Mouse (Mus musculus): ENCODE results near the gene Fgf10. TPM values are rescaled to one million over a fixed set of nuclear protein-coding genes. Genes with fewer than 3 reads are reported as not detected.

Gene Fgf10
- 1.0 and 1.3 TPM in 2 replicates for polyA plus RNA-seq (2015; fragmentation: Nextera tagmentation; extraction: Ambion mirVana)

- H3K36me3 ChIP-seq (ENCODE audit: control insufficient read depth, insufficient read depth, low read length) = no peaks in the 10 kb centered on the region
- H3K4me2 ChIP-seq (ENCODE audit: low read length) = no peak within 1 kb of the TSS
- no peak within 1 kb of the TSS for H3K27ac ChIP-seq (ENCODE audit: low read length)
- WGBS = 30% methylated on average over 7 of the region's 7 CpGs
- no peaks in the 10 kb centered on the region for H3K27me3 ChIP-seq (ENCODE audit: control insufficient read depth, insufficient read depth, low read depth, low read length)
- no peak within 1 kb of the TSS for H3K9ac ChIP-seq (ENCODE audit: low read depth, low read length)
- no peaks in the 10 kb centered on the region for H3K4me1 ChIP-seq (ENCODE audit: control insufficient read depth, insufficient read depth, low read length)
- H3K9me3 ChIP-seq (replicated peaks; ENCODE audit: control insufficient read depth, low read length, poor library complexity, severe bottlenecking) = no peaks in the 10 kb centered on the region
- no peak for ATAC-seq
- no peak within 1 kb of the TSS for H3K4me3 ChIP-seq (ENCODE audit: low read depth, low read length)
Observed at GRCm38 (mm10) chr13:118669491-118669890, at the start of gene Fgf10. TSS of gene Fgf10 (plus strand) at chr13:118669791.

- H3K9me3 ChIP-seq (replicated peaks; ENCODE audit: control insufficient read depth, low read length, poor library complexity, severe bottlenecking) = no peaks in the 10 kb centered on the region
- H3K4me2 ChIP-seq (ENCODE audit: low read length) = no peak overlapping the region
- H3K27me3 ChIP-seq (ENCODE audit: control insufficient read depth, insufficient read depth, low read depth, low read length) = no peaks in the 10 kb centered on the region
- ATAC-seq = no peak
- no peak overlapping the region for H3K27ac ChIP-seq (ENCODE audit: low read length)
- H3K9ac ChIP-seq (ENCODE audit: low read depth, low read length) = no peak overlapping the region
- 52% methylated on average over 3 of the region's 3 CpGs for WGBS
- H3K4me3 ChIP-seq (ENCODE audit: low read depth, low read length) = no peak overlapping the region
- no peaks in the 10 kb centered on the region for H3K4me1 ChIP-seq (ENCODE audit: control insufficient read depth, insufficient read depth, low read length)
- no peaks in the 10 kb centered on the region for H3K36me3 ChIP-seq (ENCODE audit: control insufficient read depth, insufficient read depth, low read length)
Observed at GRCm38 (mm10) chr13:118629661-118630428, 39.7 kb upstream of the Fgf10 start.

DNA sequence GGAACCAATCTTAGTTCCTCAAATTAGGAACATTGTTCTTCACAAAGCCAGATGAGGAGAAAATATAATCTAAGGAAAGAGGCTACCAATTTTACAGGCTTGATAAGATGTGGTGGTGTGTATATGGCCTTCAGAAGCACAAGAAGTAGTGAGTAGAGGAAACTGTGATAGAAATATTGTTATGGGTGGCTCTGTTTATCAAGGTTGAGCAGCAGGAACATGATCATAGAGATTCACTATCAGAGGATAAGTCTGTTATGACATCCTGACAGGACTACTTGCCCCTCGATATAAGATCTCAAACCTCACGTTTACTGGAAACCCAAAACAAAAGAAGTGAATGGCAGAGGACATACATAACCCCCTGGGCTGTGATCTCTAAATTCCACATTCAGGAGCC, 38.1 kb upstream of the Fgf10 start:
- Histone ChIP-seq H3K27ac (ENCODE audit: low read length) (no peak overlapping the region), H3K36me3 (ENCODE audit: control insufficient read depth, insufficient read depth, low read length) (no peaks in the 10 kb centered on the region), H3K27me3 (ENCODE audit: control insufficient read depth, insufficient read depth, low read depth, low read length) (no peaks in the 10 kb centered on the region), H3K4me2 (ENCODE audit: low read length) (no peak overlapping the region), H3K9ac (ENCODE audit: low read depth, low read length) (no peak overlapping the region), H3K4me3 (ENCODE audit: low read depth, low read length) (no peak overlapping the region), H3K9me3 (replicated peaks; ENCODE audit: control insufficient read depth, low read length, poor library complexity, severe bottlenecking) (no peaks in the 10 kb centered on the region), H3K4me1 (ENCODE audit: control insufficient read depth, insufficient read depth, low read length) (no peaks in the 10 kb centered on the region)
- no peak for ATAC-seq
- 87% methylated on average over 2 of the region's 2 CpGs for WGBS

DNA sequence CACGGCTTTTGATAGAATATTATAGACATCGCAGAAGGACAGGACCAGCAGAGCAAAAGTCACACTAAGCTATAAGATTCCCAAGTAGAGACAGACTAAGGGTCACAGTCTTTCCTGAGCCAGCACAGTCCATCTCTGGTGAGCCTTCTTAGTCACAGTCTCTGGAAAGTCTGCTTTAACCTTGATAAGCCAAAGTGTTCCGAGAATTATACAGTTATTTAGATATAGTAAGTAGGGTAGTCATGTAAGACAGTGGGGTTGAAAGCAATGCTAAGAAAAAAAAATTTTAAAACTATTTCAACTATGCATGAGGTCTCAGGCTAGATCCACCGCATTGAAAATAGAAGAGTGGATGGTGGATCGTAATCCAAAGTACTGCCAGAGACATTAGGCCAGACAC, 33.5 kb upstream of the Fgf10 start:
- H3K27ac ChIP-seq (ENCODE audit: low read length) = no peak overlapping the region
- H3K9ac ChIP-seq (ENCODE audit: low read depth, low read length) = no peak overlapping the region
- 96% methylated on average over 5 of the region's 5 CpGs for WGBS
- no peak overlapping the region for H3K4me2 ChIP-seq (ENCODE audit: low read length)
- ATAC-seq = no peak
- H3K4me1 ChIP-seq (ENCODE audit: control insufficient read depth, insufficient read depth, low read length) = no peaks in the 10 kb centered on the region
- no peaks in the 10 kb centered on the region for H3K36me3 ChIP-seq (ENCODE audit: control insufficient read depth, insufficient read depth, low read length)
- H3K4me3 ChIP-seq (ENCODE audit: low read depth, low read length) = no peak overlapping the region
- H3K27me3 ChIP-seq (ENCODE audit: control insufficient read depth, insufficient read depth, low read depth, low read length) = no peaks in the 10 kb centered on the region
- no peaks in the 10 kb centered on the region for H3K9me3 ChIP-seq (replicated peaks; ENCODE audit: control insufficient read depth, low read length, poor library complexity, severe bottlenecking)

DNA sequence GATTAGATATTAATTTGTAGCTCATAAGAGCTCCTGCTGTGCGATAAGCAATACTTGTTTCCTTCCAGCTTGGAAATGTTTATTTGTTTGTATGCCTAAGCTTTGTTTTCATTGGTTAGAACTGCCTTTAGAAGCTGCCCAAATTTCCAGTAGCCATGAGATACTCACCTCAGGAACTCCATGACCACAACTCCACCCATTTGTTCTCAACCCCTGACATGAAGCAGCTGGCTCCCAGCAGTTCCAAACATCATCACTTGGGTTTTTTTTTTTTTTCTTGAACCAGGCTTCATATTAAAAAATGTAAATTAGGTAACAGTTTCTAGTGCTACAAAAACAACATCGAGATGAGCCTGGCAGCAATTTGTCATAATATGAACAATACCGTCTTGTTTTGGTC, 27.0 kb upstream of the Fgf10 start:
- no peaks in the 10 kb centered on the region for H3K4me1 ChIP-seq (ENCODE audit: control insufficient read depth, insufficient read depth, low read length)
- H3K36me3 ChIP-seq (ENCODE audit: control insufficient read depth, insufficient read depth, low read length) = no peaks in the 10 kb centered on the region
- no peak overlapping the region for H3K27ac ChIP-seq (ENCODE audit: low read length)
- no peaks in the 10 kb centered on the region for H3K27me3 ChIP-seq (ENCODE audit: control insufficient read depth, insufficient read depth, low read depth, low read length)
- H3K4me3 ChIP-seq (ENCODE audit: low read depth, low read length) = no peak overlapping the region
- ATAC-seq = no peak
- no peak overlapping the region for H3K4me2 ChIP-seq (ENCODE audit: low read length)
- no peak overlapping the region for H3K9ac ChIP-seq (ENCODE audit: low read depth, low read length)
- no peaks in the 10 kb centered on the region for H3K9me3 ChIP-seq (replicated peaks; ENCODE audit: control insufficient read depth, low read length, poor library complexity, severe bottlenecking)
- 93% methylated on average over 3 of the region's 3 CpGs for WGBS

DNA sequence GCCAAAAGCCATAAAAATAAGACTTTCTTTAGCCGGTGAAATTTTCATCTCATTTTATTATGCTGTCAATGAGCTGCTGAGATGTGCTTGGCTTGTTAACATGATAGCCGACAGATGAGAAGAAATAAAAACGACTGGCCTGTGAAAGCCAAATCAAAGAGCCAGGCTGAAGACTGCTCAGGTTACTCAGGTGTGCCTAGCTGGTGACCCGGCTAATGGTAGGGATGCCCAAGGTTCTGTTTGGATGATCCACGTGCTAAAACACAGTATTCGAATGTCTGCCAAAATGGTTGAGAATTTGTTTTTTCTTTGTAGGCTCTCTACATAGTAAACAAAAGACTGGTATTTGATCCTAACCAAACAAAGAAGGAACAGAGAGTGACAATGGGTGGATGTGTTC, 26.5 kb upstream of the Fgf10 start:
- no peaks in the 10 kb centered on the region for H3K36me3 ChIP-seq (ENCODE audit: control insufficient read depth, insufficient read depth, low read length)
- ATAC-seq = no peak
- no peak overlapping the region for H3K4me3 ChIP-seq (ENCODE audit: low read depth, low read length)
- no peaks in the 10 kb centered on the region for H3K4me1 ChIP-seq (ENCODE audit: control insufficient read depth, insufficient read depth, low read length)
- H3K9me3 ChIP-seq (replicated peaks; ENCODE audit: control insufficient read depth, low read length, poor library complexity, severe bottlenecking) = no peaks in the 10 kb centered on the region
- no peak overlapping the region for H3K4me2 ChIP-seq (ENCODE audit: low read length)
- 82% methylated on average over 6 of the region's 6 CpGs for WGBS
- H3K9ac ChIP-seq (ENCODE audit: low read depth, low read length) = no peak overlapping the region
- H3K27ac ChIP-seq (ENCODE audit: low read length) = no peak overlapping the region
- no peaks in the 10 kb centered on the region for H3K27me3 ChIP-seq (ENCODE audit: control insufficient read depth, insufficient read depth, low read depth, low read length)

- no peak for ATAC-seq
- Histone ChIP-seq H3K4me2 (ENCODE audit: low read length) (no peak overlapping the region), H3K9me3 (replicated peaks; ENCODE audit: control insufficient read depth, low read length, poor library complexity, severe bottlenecking) (no peaks in the 10 kb centered on the region), H3K4me3 (ENCODE audit: low read depth, low read length) (no peak overlapping the region), H3K27ac (ENCODE audit: low read length) (no peak overlapping the region), H3K9ac (ENCODE audit: low read depth, low read length) (no peak overlapping the region), H3K27me3 (ENCODE audit: control insufficient read depth, insufficient read depth, low read depth, low read length) (no peaks in the 10 kb centered on the region), H3K4me1 (ENCODE audit: control insufficient read depth, insufficient read depth, low read length) (no peaks in the 10 kb centered on the region), H3K36me3 (ENCODE audit: control insufficient read depth, insufficient read depth, low read length) (no peaks in the 10 kb centered on the region)
- WGBS = 49% methylated on average over 5 of the region's 5 CpGs
Observed at GRCm38 (mm10) chr13:118656991-118657390, 12.6 kb upstream of the Fgf10 start.

- no peak overlapping the region for H3K4me2 ChIP-seq (ENCODE audit: low read length)
- no peaks in the 10 kb centered on the region for H3K4me1 ChIP-seq (ENCODE audit: control insufficient read depth, insufficient read depth, low read length)
- ATAC-seq = no peak
- no peaks in the 10 kb centered on the region for H3K27me3 ChIP-seq (ENCODE audit: control insufficient read depth, insufficient read depth, low read depth, low read length)
- no peaks in the 10 kb centered on the region for H3K9me3 ChIP-seq (replicated peaks; ENCODE audit: control insufficient read depth, low read length, poor library complexity, severe bottlenecking)
- WGBS = 94% methylated on average over 2 of the region's 2 CpGs
- no peak overlapping the region for H3K27ac ChIP-seq (ENCODE audit: low read length)
- no peak overlapping the region for H3K9ac ChIP-seq (ENCODE audit: low read depth, low read length)
- H3K4me3 ChIP-seq (ENCODE audit: low read depth, low read length) = no peak overlapping the region
- no peaks in the 10 kb centered on the region for H3K36me3 ChIP-seq (ENCODE audit: control insufficient read depth, insufficient read depth, low read length)
Observed at GRCm38 (mm10) chr13:118658031-118658430, 11.6 kb upstream of the Fgf10 start.

- Histone ChIP-seq H3K4me1 (ENCODE audit: control insufficient read depth, insufficient read depth, low read length) (no peaks in the 10 kb centered on the region), H3K4me2 (ENCODE audit: low read length) (no peak overlapping the region), H3K27me3 (ENCODE audit: control insufficient read depth, insufficient read depth, low read depth, low read length) (no peaks in the 10 kb centered on the region), H3K4me3 (ENCODE audit: low read depth, low read length) (no peak overlapping the region), H3K36me3 (ENCODE audit: control insufficient read depth, insufficient read depth, low read length) (no peaks in the 10 kb centered on the region), H3K9ac (ENCODE audit: low read depth, low read length) (no peak overlapping the region), H3K9me3 (replicated peaks; ENCODE audit: control insufficient read depth, low read length, poor library complexity, severe bottlenecking) (no peaks in the 10 kb centered on the region), H3K27ac (ENCODE audit: low read length) (no peak overlapping the region)
- WGBS = 93% methylated on average over 7 of the region's 7 CpGs
- ATAC-seq = no peak
Observed at GRCm38 (mm10) chr13:118658608-118659326, 10.8 kb upstream of the Fgf10 start.
